Mouse (Mus musculus): ENCODE measurements around the gene Abcd3. TPM values are rescaled to one million over a fixed set of nuclear protein-coding genes. Genes with fewer than 3 reads are reported as not detected.

The Abcd3 gene
- polyA plus RNA-seq (2016; fragmentation: Nextera tagmentation; extraction: Ambion mirVana) = 32.1 and 42.8 TPM in 2 replicates

- under 1% methylated on average over 95 of the region's 99 CpGs for WGBS
- peak; percentile 97 for DNase-seq (ENCODE audit: low spot score)
- no peaks in the 10 kb centered on the region for H3K36me3 ChIP-seq
Measured at GRCm38 (mm10) chr3:121814877-121815548, at the start of gene Abcd3. Gene Abcd3 (minus strand): TSS chr3:121815302.

GRCm38 (mm10) chr3:121859142-121859541, 44.0 kb upstream of the Abcd3 start:
- Histone ChIP-seq H3K4me1 (peaks cover 10% of the 10 kb centered on the region; the same call in 1 of the 2 replicates), H3K27ac (no peak overlapping the region), H3K36me3 (no peaks in the 10 kb centered on the region), H3K9me3 (replicated peaks) (no peaks in the 10 kb centered on the region), H3K4me3 (no peak overlapping the region), H3K27me3 (ENCODE audit: low read depth, poor library complexity, severe bottlenecking) (no peaks in the 10 kb centered on the region)
- WGBS = 41% methylated on average over 5 of the region's 5 CpGs
- no peak for DNase-seq (ENCODE audit: low spot score)

More at GRCm38 (mm10) chr3:121814877-121815548, at the start of gene Abcd3:
- no peaks in the 10 kb centered on the region for H3K9me3 ChIP-seq (replicated peaks)
- H3K27ac ChIP-seq = peak within 1 kb of the TSS; percentile 98
- H3K27me3 ChIP-seq (ENCODE audit: low read depth, poor library complexity, severe bottlenecking) = no peaks in the 10 kb centered on the region
- peak within 1 kb of the TSS; percentile 93 for H3K4me3 ChIP-seq
- H3K4me1 ChIP-seq = peaks cover 18% of the 10 kb centered on the region; the same call in 1 of the 2 replicates

GRCm38 (mm10) chr3:121856131-121856530, 41.0 kb upstream of the Abcd3 start:
- no peak overlapping the region for H3K27ac ChIP-seq
- H3K4me3 ChIP-seq = no peak overlapping the region
- WGBS = 95% methylated on average over 4 of the region's 4 CpGs
- DNase-seq (ENCODE audit: low spot score) = no peak
- H3K27me3 ChIP-seq (ENCODE audit: low read depth, poor library complexity, severe bottlenecking) = no peaks in the 10 kb centered on the region
- no peaks in the 10 kb centered on the region for H3K36me3 ChIP-seq
- H3K9me3 ChIP-seq (replicated peaks) = no peaks in the 10 kb centered on the region
- peaks cover 10% of the 10 kb centered on the region; the same call in 1 of the 2 replicates for H3K4me1 ChIP-seq

- H3K4me3 ChIP-seq = no peak overlapping the region
- peaks cover 12% of the 10 kb centered on the region for H3K4me1 ChIP-seq
- WGBS = 82% methylated on average over 5 of the region's 5 CpGs
- no peak overlapping the region for H3K27ac ChIP-seq
- no peaks in the 10 kb centered on the region for H3K36me3 ChIP-seq
- no peak for DNase-seq (ENCODE audit: low spot score)
- no peaks in the 10 kb centered on the region for H3K9me3 ChIP-seq (replicated peaks)
- no peaks in the 10 kb centered on the region for H3K27me3 ChIP-seq (ENCODE audit: low read depth, poor library complexity, severe bottlenecking)
Measured at GRCm38 (mm10) chr3:121853781-121854520, 38.8 kb upstream of the Abcd3 start.

- Histone ChIP-seq H3K36me3 (no peaks in the 10 kb centered on the region), H3K4me1 (peaks cover 7% of the 10 kb centered on the region), H3K27me3 (ENCODE audit: low read depth, poor library complexity, severe bottlenecking) (no peaks in the 10 kb centered on the region), H3K9me3 (replicated peaks) (no peaks in the 10 kb centered on the region), H3K27ac (no peak overlapping the region), H3K4me3 (no peak overlapping the region)
- WGBS = 57% methylated on average over 4 of the region's 4 CpGs
- no peak for DNase-seq (ENCODE audit: low spot score)
Measured at GRCm38 (mm10) chr3:121852074-121852826, 37.1 kb upstream of the Abcd3 start.

- 91% methylated on average over 3 of the region's 3 CpGs for WGBS
- no peak for DNase-seq (ENCODE audit: low spot score)
Measured at GRCm38 (mm10) chr3:121851006-121851405, 35.9 kb upstream of the Abcd3 start.

GRCm38 (mm10) chr3:121850381-121850780, 35.3 kb upstream of the Abcd3 start:
- Histone ChIP-seq H3K27ac (no peak overlapping the region), H3K36me3 (no peaks in the 10 kb centered on the region)
- 93% methylated on average over 4 of the region's 4 CpGs for WGBS

More at GRCm38 (mm10) chr3:121851006-121851405, 35.9 kb upstream of the Abcd3 start:
- no peaks in the 10 kb centered on the region for H3K27me3 ChIP-seq (ENCODE audit: low read depth, poor library complexity, severe bottlenecking)
- no peaks in the 10 kb centered on the region for H3K36me3 ChIP-seq
- peaks cover 7% of the 10 kb centered on the region for H3K4me1 ChIP-seq
- no peaks in the 10 kb centered on the region for H3K9me3 ChIP-seq (replicated peaks)
- H3K4me3 ChIP-seq = no peak overlapping the region
- no peak overlapping the region for H3K27ac ChIP-seq

GRCm38 (mm10) chr3:121847296-121847695, 32.2 kb upstream of the Abcd3 start:
- Histone ChIP-seq H3K36me3 (no peaks in the 10 kb centered on the region), H3K4me1 (peaks cover 9% of the 10 kb centered on the region), H3K9me3 (replicated peaks) (no peaks in the 10 kb centered on the region), H3K27ac (no peak overlapping the region), H3K4me3 (no peak overlapping the region), H3K27me3 (ENCODE audit: low read depth, poor library complexity, severe bottlenecking) (no peaks in the 10 kb centered on the region)
- DNase-seq (ENCODE audit: low spot score) = no peak

More at GRCm38 (mm10) chr3:121850381-121850780, 35.3 kb upstream of the Abcd3 start:
- Histone ChIP-seq H3K9me3 (replicated peaks) (no peaks in the 10 kb centered on the region), H3K27me3 (ENCODE audit: low read depth, poor library complexity, severe bottlenecking) (no peaks in the 10 kb centered on the region), H3K4me1 (peaks cover 7% of the 10 kb centered on the region), H3K4me3 (no peak overlapping the region)
- no peak for DNase-seq (ENCODE audit: low spot score)

GRCm38 (mm10) chr3:121844658-121845057, 29.6 kb upstream of the Abcd3 start:
- Histone ChIP-seq H3K4me3 (no peak overlapping the region), H3K4me1 (peaks cover 7% of the 10 kb centered on the region)
- 89% methylated on average over 6 of the region's 6 CpGs for WGBS

GRCm38 (mm10) chr3:121844013-121844412, 28.9 kb upstream of the Abcd3 start:
- Histone ChIP-seq H3K4me3 (no peak overlapping the region), H3K9me3 (replicated peaks) (no peaks in the 10 kb centered on the region), H3K27ac (no peak overlapping the region), H3K36me3 (no peaks in the 10 kb centered on the region), H3K27me3 (ENCODE audit: low read depth, poor library complexity, severe bottlenecking) (no peaks in the 10 kb centered on the region), H3K4me1 (peaks cover 4% of the 10 kb centered on the region; the same call in 1 of the 2 replicates)
- no peak for DNase-seq (ENCODE audit: low spot score)
- WGBS = 92% methylated on average over 3 of the region's 3 CpGs

More at GRCm38 (mm10) chr3:121844658-121845057, 29.6 kb upstream of the Abcd3 start:
- DNase-seq (ENCODE audit: low spot score) = no peak
- Histone ChIP-seq H3K27ac (no peak overlapping the region), H3K27me3 (ENCODE audit: low read depth, poor library complexity, severe bottlenecking) (no peaks in the 10 kb centered on the region), H3K9me3 (replicated peaks) (no peaks in the 10 kb centered on the region), H3K36me3 (no peaks in the 10 kb centered on the region)

GRCm38 (mm10) chr3:121843254-121843653, 28.2 kb upstream of the Abcd3 start:
- WGBS = 84% methylated on average over 5 of the region's 5 CpGs
- Histone ChIP-seq H3K9me3 (replicated peaks) (no peaks in the 10 kb centered on the region), H3K4me3 (no peak overlapping the region), H3K36me3 (no peaks in the 10 kb centered on the region), H3K27ac (no peak overlapping the region), H3K4me1 (peaks cover 4% of the 10 kb centered on the region; the same call in 1 of the 2 replicates), H3K27me3 (ENCODE audit: low read depth, poor library complexity, severe bottlenecking) (no peaks in the 10 kb centered on the region)
- no peak for DNase-seq (ENCODE audit: low spot score)

- H3K4me1 ChIP-seq = peaks cover 4% of the 10 kb centered on the region; the same call in 1 of the 2 replicates
- no peaks in the 10 kb centered on the region for H3K9me3 ChIP-seq (replicated peaks)
- no peak overlapping the region for H3K27ac ChIP-seq
- H3K27me3 ChIP-seq (ENCODE audit: low read depth, poor library complexity, severe bottlenecking) = no peaks in the 10 kb centered on the region
- H3K36me3 ChIP-seq = no peaks in the 10 kb centered on the region
- no peak for DNase-seq (ENCODE audit: low spot score)
- 50% methylated on average over 7 of the region's 7 CpGs for WGBS
- H3K4me3 ChIP-seq = no peak overlapping the region
Measured at GRCm38 (mm10) chr3:121842306-121842860, 27.3 kb upstream of the Abcd3 start.

Measured in limb, embryonic 10.5 days (tissue).